Mouse (Mus musculus): Measurements from ENCODE around the gene Txn2. TPM values are rescaled to one million over a fixed set of nuclear protein-coding genes. Genes with fewer than 3 reads are reported as not detected.

The Txn2 gene
- polyA plus RNA-seq (2015; fragmentation: Illumina TruSeq; extraction: RNeasy Lipid Tissue Mini Kit (QIAGEN cat#74804); ENCODE audit: low read depth, low replicate concordance) = 218 TPM

GRCm38 (mm10) chr15:77928673-77929331 lies at the start of gene Txn2:
Gene Txn2 (minus strand): TSS chr15:77929006.

GRCm38 (mm10) chr15:77970470-77971292 lies 41.9 kb upstream of the Txn2 start, which contains the start of gene Eif3d:
Gene Eif3d (minus strand): TSS chr15:77970813.

GRCm38 (mm10) chr15:77956404-77956901 lies 27.6 kb upstream of the Txn2 start, which contains the start of gene Foxred2:
Gene Foxred2 (minus strand): TSS chr15:77956722.

Other genes starting within 250 kb of the Txn2 start
- not detected for gene Apol7e, start 230.1 kb downstream of the Txn2 start, polyA plus RNA-seq (2015; fragmentation: Illumina TruSeq; extraction: RNeasy Lipid Tissue Mini Kit (QIAGEN cat#74804); ENCODE audit: low read depth, low replicate concordance)
- not detected for gene Apol9b, start 200.0 kb downstream of the Txn2 start, polyA plus RNA-seq (2015; fragmentation: Illumina TruSeq; extraction: RNeasy Lipid Tissue Mini Kit (QIAGEN cat#74804); ENCODE audit: low read depth, low replicate concordance)
- gene Apol8, start 172.0 kb downstream of the Txn2 start, polyA plus RNA-seq (2015; fragmentation: Illumina TruSeq; extraction: RNeasy Lipid Tissue Mini Kit (QIAGEN cat#74804); ENCODE audit: low read depth, low replicate concordance) = 4.6 TPM
- gene Myh9, start 86.8 kb downstream of the Txn2 start, polyA plus RNA-seq (2015; fragmentation: Illumina TruSeq; extraction: RNeasy Lipid Tissue Mini Kit (QIAGEN cat#74804); ENCODE audit: low read depth, low replicate concordance) = 23.2 TPM
- 10.3 TPM for gene Foxred2, start 27.7 kb upstream of the Txn2 start, polyA plus RNA-seq (2015; fragmentation: Illumina TruSeq; extraction: RNeasy Lipid Tissue Mini Kit (QIAGEN cat#74804); ENCODE audit: low read depth, low replicate concordance)
- 107 TPM for gene Eif3d, start 41.8 kb upstream of the Txn2 start, polyA plus RNA-seq (2015; fragmentation: Illumina TruSeq; extraction: RNeasy Lipid Tissue Mini Kit (QIAGEN cat#74804); ENCODE audit: low read depth, low replicate concordance)
- 37.5 TPM for gene Cacng2, start 191.0 kb upstream of the Txn2 start, polyA plus RNA-seq (2015; fragmentation: Illumina TruSeq; extraction: RNeasy Lipid Tissue Mini Kit (QIAGEN cat#74804); ENCODE audit: low read depth, low replicate concordance)
- gene Ift27, start 245.1 kb upstream of the Txn2 start, polyA plus RNA-seq (2015; fragmentation: Illumina TruSeq; extraction: RNeasy Lipid Tissue Mini Kit (QIAGEN cat#74804); ENCODE audit: low read depth, low replicate concordance) = 48.2 TPM

All from brain, adult 10 weeks (tissue).